Mouse (Mus musculus): ENCODE measurements around the gene Mipol1.

- TF ChIP-seq MYC (IDR thresholded peaks at IDR 0.05; ENCODE audit: low read depth, low read length) (no peak), ZC3H11A (IDR thresholded peaks at IDR 0.05; ENCODE audit: low read depth, low read length) (no peak), SMC3 (IDR thresholded peaks at IDR 0.05; ENCODE audit: low read depth, low read length) (no peak), POLR2A (IDR thresholded peaks at IDR 0.05; ENCODE audit: low read depth, low read length) (no peak), TBP (conservative IDR thresholded peaks at IDR 0.05; ENCODE audit: low read depth, low read length) (no peak), NRF1 (IDR thresholded peaks at IDR 0.05; ENCODE audit: low read depth, low read length) (no peak), CHD2 (IDR thresholded peaks at IDR 0.05; ENCODE audit: low read length) (no peak), CTCF (conservative IDR thresholded peaks at IDR 0.05 in 1 of 2, IDR thresholded peaks at IDR 0.05 in 1 of 2; ENCODE audit: low read depth in 2 of 2, low read length in 2 of 2) (no peak), POLR2AphosphoS2 (IDR thresholded peaks at IDR 0.05; ENCODE audit: low read depth, low read length) (no peak), EP300 (IDR thresholded peaks at IDR 0.05; ENCODE audit: low read length) (no peak), MAX (IDR thresholded peaks at IDR 0.05; ENCODE audit: low read length) (no peak), TCF12 (IDR thresholded peaks at IDR 0.05; ENCODE audit: low read depth, low read length) (no peak)
Observed at GRCm38 (mm10) chr12:57413833-57414232, 183.6 kb downstream of the Mipol1 start.
